Mouse (Mus musculus): Measurements from ENCODE around the gene Mospd3. TPM values are rescaled to one million over a fixed set of nuclear protein-coding genes. Genes with fewer than 3 reads are reported as not detected.

Gene Mospd3
- 32.1 and 33.7 TPM in 2 replicates for polyA plus RNA-seq (2015; fragmentation: Nextera tagmentation; extraction: Ambion mirVana)

- under 1% methylated on average over 41 of the region's 41 CpGs for WGBS
- peak within 1 kb of the TSS; percentile 70 for H3K9ac ChIP-seq (replicated peaks; ENCODE audit: low read depth)
- H3K27ac ChIP-seq (ENCODE audit: low read length) = peak within 1 kb of the TSS; percentile 92
- H3K4me1 ChIP-seq (ENCODE audit: insufficient read depth, low read depth, low read length) = peaks cover 5% of the 10 kb centered on the region
- H3K4me3 ChIP-seq (ENCODE audit: low read depth, low read length) = peak within 1 kb of the TSS; percentile 75
- H3K9me3 ChIP-seq (ENCODE audit: low read length) = no peaks in the 10 kb centered on the region
- DNase-seq (ENCODE audit: low spot score) (peak; percentile 100), ATAC-seq (peak; percentile 97)
- peak within 1 kb of the TSS; percentile 93 for H3K4me2 ChIP-seq (replicated peaks; ENCODE audit: low read depth, low read length)
- no peak for TF ChIP-seq CTCF (IDR thresholded peaks at IDR 0.05)
- peak; percentile 83; the same call in 1 of the 2 replicates for TF ChIP-seq EP300 (IDR thresholded peaks at IDR 0.05)
- H3K27me3 ChIP-seq (replicated peaks; ENCODE audit: insufficient read depth, low read length) = no peaks in the 10 kb centered on the region
- H3K36me3 ChIP-seq (ENCODE audit: insufficient read depth, low read length) = no peaks in the 10 kb centered on the region
These were observed at the start of gene Mospd3 for GRCm38 (mm10) chr5:137600619-137601364. TSS of gene Mospd3 (minus strand) at chr5:137601058.

- 18% methylated on average over 18 of the region's 18 CpGs for WGBS
- Histone ChIP-seq H3K36me3 (ENCODE audit: insufficient read depth, low read length) (no peaks in the 10 kb centered on the region), H3K4me3 (ENCODE audit: low read depth, low read length) (no peak overlapping the region), H3K9ac (replicated peaks; ENCODE audit: low read depth) (no peak overlapping the region), H3K4me1 (ENCODE audit: insufficient read depth, low read depth, low read length) (peaks cover 11% of the 10 kb centered on the region), H3K27ac (ENCODE audit: low read length) (no peak overlapping the region), H3K27me3 (replicated peaks; ENCODE audit: insufficient read depth, low read length) (no peaks in the 10 kb centered on the region), H3K4me2 (replicated peaks; ENCODE audit: low read depth, low read length) (no peak overlapping the region; the same call in 1 of the 2 replicates), H3K9me3 (ENCODE audit: low read length) (no peaks in the 10 kb centered on the region)
- 0 out of 2 replicates have a peak, but pooled peaks have one; percentile 7 for ATAC-seq
- DNase-seq (ENCODE audit: low spot score) = peak; percentile 42
- TF ChIP-seq EP300 (IDR thresholded peaks at IDR 0.05) (no peak), CTCF (IDR thresholded peaks at IDR 0.05) (no peak)
These were observed 49.1 kb upstream of the Mospd3 start for GRCm38 (mm10) chr5:137649669-137650571.

GRCm38 (mm10) chr5:137649251-137649650 lies 48.4 kb upstream of the Mospd3 start:
- H3K9ac ChIP-seq (replicated peaks; ENCODE audit: low read depth) = no peak overlapping the region
- no peak for ATAC-seq
- H3K4me3 ChIP-seq (ENCODE audit: low read depth, low read length) = no peak overlapping the region
- no peaks in the 10 kb centered on the region for H3K36me3 ChIP-seq (ENCODE audit: insufficient read depth, low read length)
- no peak for DNase-seq (ENCODE audit: low spot score)
- H3K27ac ChIP-seq (ENCODE audit: low read length) = no peak overlapping the region
- H3K4me2 ChIP-seq (replicated peaks; ENCODE audit: low read depth, low read length) = no peak overlapping the region
- TF ChIP-seq CTCF (IDR thresholded peaks at IDR 0.05) = no peak
- no peak for TF ChIP-seq EP300 (IDR thresholded peaks at IDR 0.05)
- H3K9me3 ChIP-seq (ENCODE audit: low read length) = no peaks in the 10 kb centered on the region
- H3K4me1 ChIP-seq (ENCODE audit: insufficient read depth, low read depth, low read length) = peaks cover 11% of the 10 kb centered on the region
- 30% methylated on average over 4 of the region's 4 CpGs for WGBS
- 0 out of 2 replicates have a peak, but pooled peaks cover 3% of the 10 kb centered on the region for H3K27me3 ChIP-seq (replicated peaks; ENCODE audit: insufficient read depth, low read length)

- 40% methylated on average over 9 of the region's 9 CpGs for WGBS
- Histone ChIP-seq H3K4me2 (replicated peaks; ENCODE audit: low read depth, low read length) (no peak overlapping the region), H3K4me1 (ENCODE audit: insufficient read depth, low read depth, low read length) (peaks cover 11% of the 10 kb centered on the region), H3K9me3 (ENCODE audit: low read length) (no peaks in the 10 kb centered on the region), H3K36me3 (ENCODE audit: insufficient read depth, low read length) (no peaks in the 10 kb centered on the region), H3K27me3 (replicated peaks; ENCODE audit: insufficient read depth, low read length) (0 out of 2 replicates have a peak, but pooled peaks cover 8% of the 10 kb centered on the region), H3K9ac (replicated peaks; ENCODE audit: low read depth) (no peak overlapping the region), H3K27ac (ENCODE audit: low read length) (no peak overlapping the region), H3K4me3 (ENCODE audit: low read depth, low read length) (no peak overlapping the region)
- no peak for ATAC-seq
- TF ChIP-seq EP300 (IDR thresholded peaks at IDR 0.05) = no peak
- no peak for TF ChIP-seq CTCF (IDR thresholded peaks at IDR 0.05)
- DNase-seq (ENCODE audit: low spot score) = peak; percentile 20
These were observed 47.2 kb upstream of the Mospd3 start for GRCm38 (mm10) chr5:137647827-137648601.

- WGBS = 28% methylated on average over 11 of the region's 11 CpGs
- no peak within 1 kb of the TSS for H3K9ac ChIP-seq (replicated peaks; ENCODE audit: low read depth)
- peak within 1 kb of the TSS; percentile 28; the same call in 1 of the 2 replicates for H3K4me3 ChIP-seq (ENCODE audit: low read depth, low read length)
- TF ChIP-seq EP300 (IDR thresholded peaks at IDR 0.05) = no peak
- no peak for TF ChIP-seq CTCF (IDR thresholded peaks at IDR 0.05)
- peaks cover 11% of the 10 kb centered on the region for H3K4me1 ChIP-seq (ENCODE audit: insufficient read depth, low read depth, low read length)
- no peaks in the 10 kb centered on the region for H3K9me3 ChIP-seq (ENCODE audit: low read length)
- DNase-seq (ENCODE audit: low spot score) = peak; percentile 56
- H3K36me3 ChIP-seq (ENCODE audit: insufficient read depth, low read length) = peaks cover 7% of the 10 kb centered on the region; the same call in 1 of the 2 replicates
- peak within 1 kb of the TSS; percentile 52 for H3K4me2 ChIP-seq (replicated peaks; ENCODE audit: low read depth, low read length)
- H3K27ac ChIP-seq (ENCODE audit: low read length) = no peak within 1 kb of the TSS
- ATAC-seq = peak; percentile 44
- H3K27me3 ChIP-seq (replicated peaks; ENCODE audit: insufficient read depth, low read length) = 0 out of 2 replicates have a peak, but pooled peaks cover 8% of the 10 kb centered on the region
These were observed 44.8 kb upstream of the Mospd3 start, which contains the start of gene Irs3 for GRCm38 (mm10) chr5:137645652-137646091. TSS of gene Irs3 (minus strand) at chr5:137645714.
